Mouse (Mus musculus) heart, adult 2 months (tissue): Measurements from ENCODE around the gene Mxd4. TPM values are rescaled to one million over a fixed set of nuclear protein-coding genes. Genes with fewer than 3 reads are reported as not detected.

Experiments
- DNase-seq, 2 experiments: peaks; one replicate each; pipeline ENCODE4 v3.0.0; 2021
- H3K27ac ChIP-seq: fragments of 200-600 bp; 2 replicates; pipeline ENCODE4 v1.8.1; 2022
- H3K27me3 ChIP-seq: fragments of 200-500 bp; 2 replicates; pipeline ENCODE4 v1.6.1; 2012; ENCODE audit warnings: mild to moderate bottlenecking, low read length, inconsistent platforms, mixed read lengths; ENCODE audit not compliant: control insufficient read depth, insufficient read depth
- H3K36me3 ChIP-seq: fragments of 200-500 bp; 2 replicates; pipeline ENCODE4 v1.6.1; 2012; ENCODE audit warnings: low read length, inconsistent platforms; ENCODE audit not compliant: control insufficient read depth, insufficient read depth
- H3K4me1 ChIP-seq: fragments of 200-500 bp; 2 replicates; pipeline ENCODE4 v1.6.1; 2011; ENCODE audit warnings: low read length; ENCODE audit not compliant: control insufficient read depth, insufficient read depth
- H3K4me3 ChIP-seq: fragments of 200-600 bp; 2 replicates; pipeline ENCODE4 v1.8.1; 2022
- H3K79me2 ChIP-seq: fragments of 200-500 bp; replicated peaks from 2 replicates; pipeline ENCODE4 v1.6.1; 2012; ENCODE audit warnings: mild to moderate bottlenecking, inconsistent platforms, low read length, moderate library complexity, mixed read lengths; ENCODE audit not compliant: control insufficient read depth, insufficient read depth
- H3K9ac ChIP-seq: fragments of 200-500 bp; 2 replicates; pipeline ENCODE4 v1.6.1; 2012; ENCODE audit warnings: low read depth, mild to moderate bottlenecking, control low read depth, inconsistent platforms, low read length, mixed read lengths
- CTCF ChIP-seq: fragments of 200-600 bp; IDR thresholded peaks from 2 replicates; pipeline ENCODE4 v1.8.1; 2022; ENCODE audit warnings: antibody characterized with exemption, mild to moderate bottlenecking, moderate library complexity
- EP300 ChIP-seq: fragments of 200-500 bp; IDR thresholded peaks from 2 replicates; pipeline ENCODE4 v1.6.1; 2011; ENCODE audit warnings: low read depth, low read length, control low read depth; ENCODE audit not compliant: insufficient read depth
- POLR2A ChIP-seq: fragments of 200-500 bp; IDR thresholded peaks from 2 replicates; pipeline ENCODE4 v1.6.1; 2011; ENCODE audit warnings: mild to moderate bottlenecking, low read depth, low read length, control low read depth; ENCODE audit not compliant: insufficient read depth
- WGBS: fragments of 180-500 bp; shearing (Covaris S2); methylation state at CpG from one replicate; pipeline ENCODE4 v1.1.7; 2018; 5-methylcytosine and 5-hydroxymethylcytosine counted together
- intact Hi-C: fragments of 180-260 bp; cut with DNase I; formaldehyde crosslinking; loops from one replicate; pipeline ENCODE4 v1.15.1; 2025
- polyA plus RNA-seq: library from polyadenylated mRNA; depleted of rRNA; stranded (reverse); fragments of >200 nt; gene quantifications from 2 replicates; pipeline ENCODE4 v1.2.3, GENCODE M21; 2012
- total RNA-seq, 2 experiments: library from RNA; stranded (reverse); gene quantifications; 2 replicates each; pipeline ENCODE4 v1.2.3; 2021

Gene Mxd4
- total and polyA plus RNA-seq, 3 experiments: 63.3 to 78.1 (median 71.4) TPM

GRCm38 (mm10) chr5:34204911-34205310 is 17.4 kb upstream of the Mxd4 start:
- H3K4me1 ChIP-seq: peaks cover 4% of the 10 kb centered on the region
- intact Hi-C loops: no loop called here
- no peaks in the 10 kb centered on the region for H3K79me2 ChIP-seq
- no peaks in the 10 kb centered on the region for H3K27me3 ChIP-seq
- no peaks in the 10 kb centered on the region for H3K36me3 ChIP-seq
- no peak overlapping the region for H3K9ac ChIP-seq
- TF ChIP-seq EP300: no peak
- no peak for TF ChIP-seq CTCF
- TF ChIP-seq POLR2A: no peak
- no peak for DNase-seq
- WGBS: 86% methylated on average over 2 of the region's 2 CpGs
- H3K27ac ChIP-seq: no peak overlapping the region
- no peak overlapping the region for H3K4me3 ChIP-seq

DNA sequence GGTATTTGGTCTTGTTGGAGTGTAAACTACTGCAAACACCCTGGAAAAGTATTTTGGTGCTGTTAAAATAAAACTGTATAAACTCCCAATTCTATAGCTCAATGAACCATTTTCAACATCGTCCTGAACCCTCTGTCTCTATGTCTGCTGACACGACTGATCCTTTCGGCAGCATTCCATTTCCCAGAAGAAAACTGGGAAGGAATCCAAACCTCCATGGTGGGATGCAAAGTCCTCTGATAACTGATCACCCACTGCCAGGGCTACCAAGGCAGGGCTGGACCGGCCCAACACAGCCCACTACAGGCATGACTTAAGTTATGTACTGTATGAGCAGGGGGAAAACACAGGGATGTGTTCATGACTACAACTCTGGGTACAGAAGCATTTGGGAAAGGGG is 14.5 kb upstream of the Mxd4 start:
- no peaks in the 10 kb centered on the region for H3K27me3 ChIP-seq
- no peak overlapping the region for H3K9ac ChIP-seq
- H3K27ac ChIP-seq: no peak overlapping the region
- intact Hi-C loops: no loop called here
- no peak for DNase-seq
- TF ChIP-seq CTCF (no peak), POLR2A (no peak), EP300 (no peak)
- peaks cover 4% of the 10 kb centered on the region for H3K4me1 ChIP-seq
- H3K79me2 ChIP-seq: no peaks in the 10 kb centered on the region
- H3K4me3 ChIP-seq: no peak overlapping the region
- 64% methylated on average over 4 of the region's 4 CpGs for WGBS
- no peaks in the 10 kb centered on the region for H3K36me3 ChIP-seq

- Histone ChIP-seq H3K36me3 (no peaks in the 10 kb centered on the region), H3K4me3 (no peak overlapping the region), H3K27ac (no peak overlapping the region), H3K9ac (no peak overlapping the region), H3K27me3 (no peaks in the 10 kb centered on the region), H3K79me2 (no peaks in the 10 kb centered on the region), H3K4me1 (peaks cover 4% of the 10 kb centered on the region)
- no peak for DNase-seq
- TF ChIP-seq CTCF (peak; percentile 39), EP300 (no peak), POLR2A (no peak)
- intact Hi-C loops: no loop called here
- 55% methylated on average over 2 of the region's 2 CpGs for WGBS
Measured at GRCm38 (mm10) chr5:34201396-34201795, 13.9 kb upstream of the Mxd4 start.

DNA sequence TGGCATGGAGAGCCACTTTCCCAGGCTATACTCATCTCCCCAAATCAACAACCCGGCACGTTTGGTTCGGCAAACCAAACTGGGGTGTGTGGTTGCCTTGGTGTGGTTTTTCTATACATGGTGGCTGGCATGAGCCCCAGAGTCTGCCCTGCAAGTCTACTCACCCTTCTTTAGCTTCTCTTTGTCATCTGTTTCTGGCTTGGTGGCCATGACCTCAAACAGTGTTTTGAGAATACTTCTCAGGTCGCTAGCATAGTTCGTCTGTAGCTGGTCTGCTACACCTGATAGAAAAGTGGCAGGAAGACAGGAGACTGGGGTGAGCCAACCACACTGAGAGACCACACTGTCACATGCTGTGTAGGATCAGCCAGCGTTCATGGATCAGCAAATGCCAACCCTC is 11.1 kb upstream of the Mxd4 start:
- intact Hi-C loops: no loop called here
- Histone ChIP-seq H3K36me3 (no peaks in the 10 kb centered on the region), H3K27ac (no peak overlapping the region), H3K4me1 (no peaks in the 10 kb centered on the region), H3K4me3 (no peak overlapping the region), H3K79me2 (no peaks in the 10 kb centered on the region), H3K27me3 (no peaks in the 10 kb centered on the region), H3K9ac (no peak overlapping the region)
- DNase-seq: no peak
- 91% methylated on average over 6 of the region's 6 CpGs for WGBS
- no peak for TF ChIP-seq EP300
- no peak for TF ChIP-seq POLR2A
- no peak for TF ChIP-seq CTCF

DNA sequence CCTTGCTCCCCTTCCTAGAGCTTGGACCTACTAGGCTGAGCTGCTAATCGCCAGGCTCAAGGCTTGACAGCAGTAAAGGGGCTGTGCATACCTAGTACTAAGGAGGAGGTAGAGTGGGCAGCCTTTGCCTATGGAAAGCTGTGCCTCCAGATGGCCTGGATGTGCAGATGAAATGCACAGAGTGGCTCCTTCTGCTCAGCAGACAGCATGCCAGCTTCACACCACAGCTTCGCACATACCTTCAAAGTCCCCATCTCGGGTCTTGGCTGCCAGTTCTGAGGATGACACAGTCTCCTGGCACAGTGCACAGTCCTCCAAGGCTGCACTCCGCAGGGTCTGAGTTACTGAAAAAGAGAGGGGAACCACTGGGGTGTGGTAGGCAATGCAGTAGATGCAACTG is 9.7 kb upstream of the Mxd4 start:
- Histone ChIP-seq H3K36me3 (no peaks in the 10 kb centered on the region), H3K4me1 (no peaks in the 10 kb centered on the region), H3K79me2 (no peaks in the 10 kb centered on the region), H3K4me3 (no peak overlapping the region), H3K27me3 (no peaks in the 10 kb centered on the region), H3K27ac (no peak overlapping the region), H3K9ac (no peak overlapping the region)
- DNase-seq: no peak
- WGBS: 66% methylated on average over 4 of the region's 4 CpGs
- no peak for TF ChIP-seq CTCF
- no peak for TF ChIP-seq EP300
- no peak for TF ChIP-seq POLR2A
- intact Hi-C loops: no loop called here

DNA sequence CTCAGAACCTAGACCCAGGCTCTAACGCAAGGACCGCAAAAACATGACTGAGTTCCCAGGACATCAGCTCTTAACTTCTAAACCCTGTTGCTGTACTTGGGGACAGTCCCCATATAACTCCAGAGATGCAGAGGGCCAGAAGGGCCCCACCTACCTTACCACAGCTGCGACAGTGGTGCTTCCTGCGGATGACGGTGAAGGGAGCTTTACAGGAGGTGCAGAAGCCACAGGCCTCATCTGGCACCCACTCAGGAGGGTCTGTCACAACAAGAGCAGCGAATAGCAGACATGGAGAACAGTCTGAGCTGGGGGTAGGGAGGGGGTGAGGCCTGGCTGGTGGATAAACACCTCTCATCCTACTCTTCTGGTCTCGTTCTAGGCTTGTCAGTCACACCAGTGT is 8.9 kb upstream of the Mxd4 start:
- no peak for DNase-seq
- H3K27ac ChIP-seq: no peak overlapping the region
- WGBS: 83% methylated on average over 7 of the region's 7 CpGs
- no peaks in the 10 kb centered on the region for H3K4me1 ChIP-seq
- H3K9ac ChIP-seq: no peak overlapping the region
- no peaks in the 10 kb centered on the region for H3K36me3 ChIP-seq
- no peak overlapping the region for H3K4me3 ChIP-seq
- no peaks in the 10 kb centered on the region for H3K79me2 ChIP-seq
- TF ChIP-seq EP300 (no peak), POLR2A (no peak), CTCF (no peak)
- intact Hi-C loops: loop anchor here (1.0 kb wide), 1 partner anchor 99 kb away; no protein-coding TSS in a partner anchor
- no peaks in the 10 kb centered on the region for H3K27me3 ChIP-seq

DNA sequence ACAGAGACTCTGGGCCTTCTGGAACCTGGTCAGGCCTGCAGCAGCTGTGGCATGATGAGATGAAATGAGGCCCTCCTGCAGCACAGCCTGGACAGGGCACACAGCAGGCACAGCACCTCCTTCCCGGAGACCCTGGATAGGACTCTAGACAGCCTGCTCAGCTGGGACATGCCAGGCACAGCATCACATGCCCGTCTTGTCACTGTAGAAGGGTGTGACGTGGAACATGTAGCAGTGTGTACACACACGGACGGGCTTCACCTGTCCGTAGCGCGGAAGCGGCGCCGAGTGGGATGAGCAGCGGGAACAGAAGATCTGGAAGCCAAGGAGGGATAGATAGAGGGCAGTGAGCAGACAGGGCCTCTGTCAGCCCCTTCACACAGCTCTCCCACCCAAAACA is 8.3 kb upstream of the Mxd4 start:
- intact Hi-C loops: loop anchor here (1.0 kb wide), 1 partner anchor 98 kb away; no protein-coding TSS in a partner anchor
- Histone ChIP-seq H3K79me2 (no peaks in the 10 kb centered on the region), H3K27me3 (no peaks in the 10 kb centered on the region), H3K9ac (no peak overlapping the region), H3K27ac (no peak overlapping the region), H3K36me3 (no peaks in the 10 kb centered on the region), H3K4me1 (no peaks in the 10 kb centered on the region), H3K4me3 (no peak overlapping the region)
- WGBS: 95% methylated on average over 12 of the region's 12 CpGs
- no peak for DNase-seq
- TF ChIP-seq CTCF (no peak), POLR2A (no peak), EP300 (no peak)
